Mouse (Mus musculus): ENCODE data around the gene Traf7. TPM values are rescaled to one million over a fixed set of nuclear protein-coding genes. Genes with fewer than 3 reads are reported as not detected.

Gene Traf7
- polyA plus RNA-seq, 1 experiment from 2014 or later = 72.3 TPM

DNA sequence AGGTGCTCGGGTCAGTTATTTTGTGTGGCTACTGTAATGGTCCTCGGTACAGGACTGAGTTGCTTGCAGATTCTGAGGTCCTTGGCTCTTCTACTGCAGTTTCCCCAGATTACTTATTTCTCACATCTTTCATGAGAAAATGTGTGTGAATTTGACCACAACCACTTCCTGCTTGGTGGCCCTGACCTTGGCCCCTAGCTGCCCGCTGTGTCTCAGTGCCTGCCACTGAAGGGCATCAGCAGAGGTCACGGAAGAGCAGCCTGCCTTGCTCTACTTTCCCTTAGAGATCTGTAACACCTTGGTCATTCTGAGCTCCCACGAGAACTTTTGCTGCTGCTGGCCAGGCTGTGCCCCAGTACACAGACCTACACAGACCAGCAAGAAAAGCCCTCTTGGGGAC lies 35.9 kb upstream of the Traf7 start:
- Histone ChIP-seq H3K27me3 (ENCODE audit: control insufficient read depth, insufficient read depth, low read length) (no peaks in the 10 kb centered on the region), H3K4me2 (no peak overlapping the region), H3K9me3 (replicated peaks; ENCODE audit: control insufficient read depth, low read length) (no peaks in the 10 kb centered on the region), H3K9ac (ENCODE audit: low read depth, low read length) (no peak overlapping the region), H3K4me1 (ENCODE audit: control insufficient read depth, insufficient read depth, low read length) (peaks cover 18% of the 10 kb centered on the region), H3K27ac (ENCODE audit: low read depth, low read length) (no peak overlapping the region), H3K4me3 (ENCODE audit: low read depth, low read length) (no peak overlapping the region), H3K36me3 (ENCODE audit: control insufficient read depth, insufficient read depth, low read length) (peaks cover 7% of the 10 kb centered on the region)
- ATAC-seq (replicated peaks; ENCODE audit: insufficient number of reproducible peaks, low FRiP score, low TSS enrichment) = no peak
- WGBS (ENCODE audit: insufficient replicate concordance) = 69% methylated on average over 5 of the region's 5 CpGs

DNA sequence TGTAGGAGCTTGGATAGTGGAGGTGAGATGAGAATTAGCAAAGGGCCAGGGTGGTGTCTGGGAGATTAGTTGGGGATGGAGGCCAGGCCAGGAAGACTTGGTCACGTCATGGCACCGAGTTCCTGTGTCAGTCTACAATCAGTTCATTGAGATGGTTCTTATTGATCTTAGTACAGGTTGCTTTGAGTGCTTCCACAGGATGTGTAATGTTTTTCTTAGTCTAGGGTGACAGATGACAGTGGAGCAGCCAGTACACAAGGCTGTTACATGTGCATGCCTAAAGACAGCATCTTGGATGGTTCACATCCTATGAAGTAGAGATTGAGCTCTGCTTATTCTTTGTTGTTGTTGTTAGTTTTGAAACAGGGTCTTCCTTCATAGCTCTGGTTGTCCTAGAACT lies 33.9 kb upstream of the Traf7 start:
- Histone ChIP-seq H3K4me3 (ENCODE audit: low read depth, low read length) (no peak overlapping the region), H3K27me3 (ENCODE audit: control insufficient read depth, insufficient read depth, low read length) (no peaks in the 10 kb centered on the region), H3K9ac (ENCODE audit: low read depth, low read length) (no peak overlapping the region), H3K36me3 (ENCODE audit: control insufficient read depth, insufficient read depth, low read length) (peaks cover 6% of the 10 kb centered on the region), H3K4me1 (ENCODE audit: control insufficient read depth, insufficient read depth, low read length) (peaks cover 18% of the 10 kb centered on the region), H3K9me3 (replicated peaks; ENCODE audit: control insufficient read depth, low read length) (no peaks in the 10 kb centered on the region), H3K4me2 (no peak overlapping the region), H3K27ac (ENCODE audit: low read depth, low read length) (no peak overlapping the region)
- no peak for ATAC-seq (replicated peaks; ENCODE audit: insufficient number of reproducible peaks, low FRiP score, low TSS enrichment)
- 78% methylated on average over 2 of the region's 2 CpGs for WGBS (ENCODE audit: insufficient replicate concordance)

DNA sequence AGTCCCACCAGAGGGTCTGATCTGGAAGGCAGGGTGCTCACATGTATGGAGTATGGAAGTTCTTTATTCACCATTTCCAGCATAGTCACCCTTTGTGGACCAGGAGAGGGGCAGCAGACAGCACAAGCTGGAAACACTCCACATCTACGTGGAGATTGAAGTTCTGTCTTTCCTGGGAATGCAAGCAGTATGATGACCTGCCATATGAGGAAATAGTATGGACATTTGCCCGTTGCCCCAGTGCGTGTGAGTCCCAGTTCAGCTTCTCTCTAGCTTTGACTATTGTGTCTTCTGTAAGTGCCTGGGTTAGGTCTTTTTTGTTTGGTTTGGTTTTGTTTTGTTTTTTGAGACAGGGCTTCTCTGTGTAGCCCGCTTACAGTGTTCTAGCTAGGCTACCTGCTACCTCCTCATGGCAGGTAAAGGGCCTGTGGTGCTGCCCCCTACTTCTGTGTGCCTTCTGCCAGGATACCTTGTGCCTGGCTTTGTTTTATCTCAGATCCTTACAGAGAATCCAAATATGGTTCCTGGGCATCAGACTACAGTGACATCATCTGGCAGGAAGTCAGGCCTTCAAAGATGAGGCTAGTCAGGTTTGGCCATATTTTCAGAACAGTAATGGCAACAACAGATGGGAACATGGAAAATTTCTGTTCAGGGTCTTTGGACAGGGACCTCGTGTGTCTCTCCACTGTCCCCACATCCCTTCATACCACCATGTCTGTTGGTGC lies 32.7 kb upstream of the Traf7 start:
- Histone ChIP-seq H3K4me3 (ENCODE audit: low read depth, low read length) (no peak overlapping the region), H3K27ac (ENCODE audit: low read depth, low read length) (no peak overlapping the region), H3K4me1 (ENCODE audit: control insufficient read depth, insufficient read depth, low read length) (peaks cover 18% of the 10 kb centered on the region), H3K27me3 (ENCODE audit: control insufficient read depth, insufficient read depth, low read length) (no peaks in the 10 kb centered on the region), H3K9ac (ENCODE audit: low read depth, low read length) (no peak overlapping the region), H3K36me3 (ENCODE audit: control insufficient read depth, insufficient read depth, low read length) (peaks cover 6% of the 10 kb centered on the region), H3K9me3 (replicated peaks; ENCODE audit: control insufficient read depth, low read length) (no peaks in the 10 kb centered on the region), H3K4me2 (no peak overlapping the region)
- 83% methylated on average over 5 of the region's 5 CpGs for WGBS (ENCODE audit: insufficient replicate concordance)
- no peak for ATAC-seq (replicated peaks; ENCODE audit: insufficient number of reproducible peaks, low FRiP score, low TSS enrichment)

DNA sequence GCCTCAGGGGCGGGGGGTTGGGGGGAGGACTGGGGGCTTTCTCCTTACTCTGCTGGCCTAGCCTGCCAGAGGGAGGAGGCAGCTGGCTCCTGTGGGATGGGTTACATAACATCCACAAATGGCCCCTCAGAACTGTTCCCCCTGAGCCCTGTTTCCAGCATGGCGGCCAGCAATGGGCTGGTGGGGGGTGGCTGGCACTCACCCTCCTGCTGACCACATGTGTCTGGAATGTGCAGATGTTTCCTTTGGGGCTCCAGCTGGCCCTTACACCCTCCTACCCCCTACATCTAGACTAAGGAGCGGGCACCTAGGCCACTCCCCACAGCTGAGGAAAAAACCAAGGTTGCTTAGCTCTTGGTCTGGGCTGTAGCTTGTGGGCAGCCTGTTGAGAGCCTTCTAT lies 31.4 kb upstream of the Traf7 start:
- Histone ChIP-seq H3K27me3 (ENCODE audit: control insufficient read depth, insufficient read depth, low read length) (no peaks in the 10 kb centered on the region), H3K36me3 (ENCODE audit: control insufficient read depth, insufficient read depth, low read length) (no peaks in the 10 kb centered on the region), H3K4me2 (peak overlapping the region; percentile 22), H3K4me3 (ENCODE audit: low read depth, low read length) (no peak overlapping the region), H3K4me1 (ENCODE audit: control insufficient read depth, insufficient read depth, low read length) (peaks cover 18% of the 10 kb centered on the region), H3K9me3 (replicated peaks; ENCODE audit: control insufficient read depth, low read length) (no peaks in the 10 kb centered on the region), H3K9ac (ENCODE audit: low read depth, low read length) (no peak overlapping the region; the same call in 1 of the 2 replicates), H3K27ac (ENCODE audit: low read depth, low read length) (peak overlapping the region; percentile 67)
- ATAC-seq (replicated peaks; ENCODE audit: insufficient number of reproducible peaks, low FRiP score, low TSS enrichment) = peak; percentile 66; the same call in 1 of the 2 replicates
- 60% methylated on average over 3 of the region's 3 CpGs for WGBS (ENCODE audit: insufficient replicate concordance)

DNA sequence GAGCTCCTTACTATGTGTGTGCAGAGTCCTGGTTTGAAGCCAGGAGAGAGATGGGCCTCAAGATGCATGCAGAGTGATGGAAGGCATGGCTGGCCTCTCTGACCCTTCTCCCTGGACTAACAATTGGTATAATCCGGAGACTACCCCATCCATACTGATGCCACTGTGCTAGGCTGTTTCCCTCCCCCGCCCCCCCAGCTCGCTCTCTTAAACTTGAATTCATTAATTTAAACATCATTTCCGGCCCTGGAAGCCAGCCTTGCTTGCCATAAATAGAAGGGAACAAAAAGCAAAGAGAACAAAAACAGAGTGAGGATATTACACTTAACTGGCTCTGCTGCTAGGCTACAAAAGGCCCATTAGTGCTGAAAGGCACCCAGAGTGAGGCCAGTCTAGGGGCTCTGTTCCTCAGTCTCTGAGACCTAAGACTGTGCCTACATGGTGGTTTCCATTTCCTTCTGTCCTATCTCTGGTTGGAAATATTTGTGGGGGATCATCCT lies 30.9 kb upstream of the Traf7 start:
- Histone ChIP-seq H3K36me3 (ENCODE audit: control insufficient read depth, insufficient read depth, low read length) (no peaks in the 10 kb centered on the region), H3K9ac (ENCODE audit: low read depth, low read length) (no peak overlapping the region; the same call in 1 of the 2 replicates), H3K4me2 (peak overlapping the region; percentile 22; the same call in 1 of the 2 replicates), H3K27me3 (ENCODE audit: control insufficient read depth, insufficient read depth, low read length) (no peaks in the 10 kb centered on the region), H3K27ac (ENCODE audit: low read depth, low read length) (peak overlapping the region; percentile 67), H3K4me3 (ENCODE audit: low read depth, low read length) (no peak overlapping the region), H3K4me1 (ENCODE audit: control insufficient read depth, insufficient read depth, low read length) (peaks cover 14% of the 10 kb centered on the region), H3K9me3 (replicated peaks; ENCODE audit: control insufficient read depth, low read length) (no peaks in the 10 kb centered on the region)
- WGBS (ENCODE audit: insufficient replicate concordance) = 74% methylated on average over 4 of the region's 4 CpGs
- ATAC-seq (replicated peaks; ENCODE audit: insufficient number of reproducible peaks, low FRiP score, low TSS enrichment) = no peak

GRCm38 (mm10) chr17:24557091-24557490 lies 29.4 kb upstream of the Traf7 start:
- no peak overlapping the region for H3K4me2 ChIP-seq
- WGBS (ENCODE audit: insufficient replicate concordance) = 75% methylated on average over 7 of the region's 7 CpGs
- no peak overlapping the region for H3K9ac ChIP-seq (ENCODE audit: low read depth, low read length)
- no peaks in the 10 kb centered on the region for H3K27me3 ChIP-seq (ENCODE audit: control insufficient read depth, insufficient read depth, low read length)
- no peaks in the 10 kb centered on the region for H3K9me3 ChIP-seq (replicated peaks; ENCODE audit: control insufficient read depth, low read length)
- no peak for ATAC-seq (replicated peaks; ENCODE audit: insufficient number of reproducible peaks, low FRiP score, low TSS enrichment)
- H3K4me1 ChIP-seq (ENCODE audit: control insufficient read depth, insufficient read depth, low read length) = peaks cover 12% of the 10 kb centered on the region
- H3K4me3 ChIP-seq (ENCODE audit: low read depth, low read length) = no peak overlapping the region
- H3K27ac ChIP-seq (ENCODE audit: low read depth, low read length) = no peak overlapping the region
- no peaks in the 10 kb centered on the region for H3K36me3 ChIP-seq (ENCODE audit: control insufficient read depth, insufficient read depth, low read length)

- no peak for ATAC-seq (replicated peaks; ENCODE audit: insufficient number of reproducible peaks, low FRiP score, low TSS enrichment)
- H3K27ac ChIP-seq (ENCODE audit: low read depth, low read length) = no peak overlapping the region
- WGBS (ENCODE audit: insufficient replicate concordance) = 55% methylated on average over 3 of the region's 3 CpGs
- H3K4me2 ChIP-seq = peak overlapping the region; percentile 98
- no peaks in the 10 kb centered on the region for H3K36me3 ChIP-seq (ENCODE audit: control insufficient read depth, insufficient read depth, low read length)
- H3K4me1 ChIP-seq (ENCODE audit: control insufficient read depth, insufficient read depth, low read length) = peaks cover 13% of the 10 kb centered on the region
- no peaks in the 10 kb centered on the region for H3K9me3 ChIP-seq (replicated peaks; ENCODE audit: control insufficient read depth, low read length)
- H3K27me3 ChIP-seq (ENCODE audit: control insufficient read depth, insufficient read depth, low read length) = no peaks in the 10 kb centered on the region
- peak overlapping the region; percentile 69 for H3K4me3 ChIP-seq (ENCODE audit: low read depth, low read length)
- peak overlapping the region; percentile 81 for H3K9ac ChIP-seq (ENCODE audit: low read depth, low read length)
Measured at GRCm38 (mm10) chr17:24551050-24551444, 23.3 kb upstream of the Traf7 start.

DNA sequence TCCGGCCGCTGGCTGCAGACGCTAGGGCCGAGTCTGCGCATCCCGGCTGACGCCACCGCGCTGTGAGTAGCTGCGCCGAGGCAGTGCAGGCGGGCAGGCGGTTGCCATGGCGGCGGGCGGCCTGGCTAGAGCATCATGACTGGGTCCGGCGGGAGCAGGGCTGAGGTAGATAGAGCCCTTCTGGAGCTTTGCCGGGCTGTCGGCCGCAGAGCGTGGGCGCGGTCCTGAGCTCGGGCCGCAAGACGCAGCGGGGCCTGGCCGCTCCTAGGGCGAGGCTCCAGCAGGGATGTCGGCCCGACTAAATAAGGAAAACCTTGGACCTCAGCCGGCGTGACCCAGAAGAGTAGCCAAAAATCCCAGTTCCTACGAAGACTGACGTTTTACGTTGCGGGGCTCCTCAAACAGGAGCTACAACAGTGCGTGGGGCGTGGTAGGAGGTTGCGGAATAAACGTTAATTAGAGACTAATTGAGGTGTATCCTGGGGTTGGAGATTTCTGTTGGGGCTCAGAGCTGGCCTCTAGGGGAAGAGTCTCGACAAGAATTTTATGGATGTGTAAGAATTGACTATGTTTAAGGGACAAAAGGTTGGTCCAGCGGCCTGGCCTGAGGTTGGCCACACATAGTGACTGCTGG lies 22.8 kb upstream of the Traf7 start:
- Histone ChIP-seq H3K4me2 (peak overlapping the region; percentile 98), H3K4me3 (ENCODE audit: low read depth, low read length) (peak overlapping the region; percentile 69), H3K4me1 (ENCODE audit: control insufficient read depth, insufficient read depth, low read length) (peaks cover 13% of the 10 kb centered on the region), H3K36me3 (ENCODE audit: control insufficient read depth, insufficient read depth, low read length) (no peaks in the 10 kb centered on the region), H3K9me3 (replicated peaks; ENCODE audit: control insufficient read depth, low read length) (no peaks in the 10 kb centered on the region), H3K9ac (ENCODE audit: low read depth, low read length) (peak overlapping the region; percentile 81), H3K27me3 (ENCODE audit: control insufficient read depth, insufficient read depth, low read length) (no peaks in the 10 kb centered on the region), H3K27ac (ENCODE audit: low read depth, low read length) (peak overlapping the region; percentile 92)
- peak; percentile 81 for ATAC-seq (replicated peaks; ENCODE audit: insufficient number of reproducible peaks, low FRiP score, low TSS enrichment)
- under 1% methylated on average over 44 of the region's 44 CpGs for WGBS (ENCODE audit: insufficient replicate concordance)

Data from heart, embryonic 11.5 days (tissue).